Mouse (Mus musculus) limb, embryonic 11.5 days (tissue): ENCODE measurements at regions not wholly inside any gene's neighbourhood (a gene's known extent, or its start where the extent isn't known, plus 50 kb on each side); places are given as distances from the start of the nearest gene placed in this dataset.

Experiments used
- ATAC-seq: fragments of 200-750 bp; cut with Nextera tagmentation; 2 replicates; pipeline ENCODE4 v1.8.0; 2017; ENCODE audit warnings: low read depth; ENCODE audit not compliant: insufficient number of reproducible peaks, low FRiP score, low TSS enrichment
- DNase-seq: peaks from one replicate; pipeline ENCODE4 v3.0.0-alpha.2; 2015; ENCODE audit warnings: low spot score
- H3K27ac ChIP-seq: fragments of 300-500 bp; sonication (generic); replicated peaks from 2 replicates; pipeline ENCODE4 v1.5.1; 2014; ENCODE audit warnings: low read depth, mild to moderate bottlenecking, low read length
- H3K27me3 ChIP-seq: fragments of 300-500 bp; sonication (generic); 2 replicates; pipeline ENCODE4 v1.6.1; 2014; ENCODE audit warnings: mild to moderate bottlenecking, low read length, mixed read lengths; ENCODE audit not compliant: control insufficient read depth, insufficient read depth
- H3K36me3 ChIP-seq: fragments of 300-500 bp; sonication (generic); 2 replicates; pipeline ENCODE4 v1.6.1; 2014; ENCODE audit warnings: mild to moderate bottlenecking, low read length, moderate library complexity, mixed read lengths; ENCODE audit not compliant: control insufficient read depth, insufficient read depth
- H3K4me1 ChIP-seq: fragments of 300-500 bp; sonication (generic); 2 replicates; pipeline ENCODE4 v1.6.1; 2014; ENCODE audit warnings: low read length, mixed read lengths; ENCODE audit not compliant: control insufficient read depth, insufficient read depth
- H3K4me2 ChIP-seq: fragments of 300-500 bp; sonication (generic); 2 replicates; pipeline ENCODE4 v1.6.1; 2014; ENCODE audit warnings: low read depth, mild to moderate bottlenecking, moderate library complexity; ENCODE audit not compliant: severe bottlenecking
- H3K4me3 ChIP-seq: fragments of 300-500 bp; sonication (generic); 2 replicates; pipeline ENCODE4 v1.5.1; 2014; ENCODE audit warnings: low read depth, low read length
- H3K9ac ChIP-seq: fragments of 300-500 bp; sonication (generic); 2 replicates; pipeline ENCODE4 v1.6.1; 2014; ENCODE audit warnings: mild to moderate bottlenecking, low read length
- H3K9me3 ChIP-seq: fragments of 300-500 bp; sonication (generic); 2 replicates; pipeline ENCODE4 v1.6.1; 2016; ENCODE audit warnings: low read length; ENCODE audit not compliant: control insufficient read depth
- WGBS: fragments of 180-500 bp; shearing (Covaris S2); extraction: QIAGEN DNeasy Blood & Tissue Kit; methylation state at CpG from one replicate; pipeline ENCODE4 v1.1.7; 2014; 5-methylcytosine and 5-hydroxymethylcytosine counted together

DNA sequence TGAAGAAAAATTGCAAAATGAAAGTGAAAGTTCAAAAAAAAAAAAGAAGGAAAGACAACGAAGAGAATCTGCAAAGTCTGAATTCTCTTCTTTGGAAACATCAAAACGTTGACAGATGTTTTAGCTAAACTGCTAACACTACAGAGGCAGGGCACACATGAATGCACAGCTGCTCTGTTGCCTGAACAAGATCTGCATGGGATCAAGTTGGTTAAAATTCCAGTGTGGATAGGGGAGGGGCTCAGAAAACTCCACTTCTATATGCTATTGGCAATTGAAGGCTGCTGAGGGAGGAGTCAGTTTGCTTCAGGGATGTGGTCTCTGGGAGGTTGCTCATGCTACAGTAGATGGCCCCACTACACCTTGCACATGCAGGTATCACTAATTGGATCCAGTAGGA is 97.2 kb downstream of the Kcne4 start:
- Histone ChIP-seq H3K4me2 (no peak overlapping the region), H3K27ac (no peak overlapping the region), H3K27me3 (no peaks in the 10 kb centered on the region), H3K4me3 (no peak overlapping the region), H3K4me1 (no peaks in the 10 kb centered on the region), H3K9ac (no peak overlapping the region), H3K9me3 (no peaks in the 10 kb centered on the region), H3K36me3 (no peaks in the 10 kb centered on the region)
- 48% methylated on average over 2 of the region's 2 CpGs for WGBS
- DNase-seq (no peak), ATAC-seq (no peak)

DNA sequence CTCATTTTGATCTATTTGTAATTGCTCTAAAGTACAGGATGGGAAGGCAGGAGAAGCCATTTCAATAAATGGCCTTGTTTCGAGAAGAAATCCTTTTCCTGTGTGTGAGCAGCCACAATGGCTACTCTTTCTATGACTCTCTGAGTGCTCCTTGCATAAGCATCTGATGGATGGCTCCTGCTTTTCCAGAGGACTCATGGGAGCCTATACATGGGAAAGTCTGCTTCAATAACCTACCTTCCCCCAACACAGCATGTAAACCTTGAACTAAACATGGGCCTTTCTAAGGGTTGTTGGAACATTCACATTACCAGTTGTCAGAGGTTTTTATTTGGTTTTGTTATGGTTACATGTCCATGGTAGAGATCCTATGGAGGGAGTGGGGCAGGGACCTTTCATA is 103.3 kb downstream of the Kcne4 start:
- Histone ChIP-seq H3K9me3 (no peaks in the 10 kb centered on the region), H3K9ac (no peak overlapping the region), H3K36me3 (no peaks in the 10 kb centered on the region), H3K27ac (no peak overlapping the region), H3K4me2 (no peak overlapping the region), H3K27me3 (no peaks in the 10 kb centered on the region), H3K4me3 (no peak overlapping the region), H3K4me1 (no peaks in the 10 kb centered on the region)
- WGBS, result 29% methylated on average over 1 of the region's 1 CpGs
- peak; percentile 39; the same call in 1 of the 2 replicates for ATAC-seq
- DNase-seq, result no peak

DNA sequence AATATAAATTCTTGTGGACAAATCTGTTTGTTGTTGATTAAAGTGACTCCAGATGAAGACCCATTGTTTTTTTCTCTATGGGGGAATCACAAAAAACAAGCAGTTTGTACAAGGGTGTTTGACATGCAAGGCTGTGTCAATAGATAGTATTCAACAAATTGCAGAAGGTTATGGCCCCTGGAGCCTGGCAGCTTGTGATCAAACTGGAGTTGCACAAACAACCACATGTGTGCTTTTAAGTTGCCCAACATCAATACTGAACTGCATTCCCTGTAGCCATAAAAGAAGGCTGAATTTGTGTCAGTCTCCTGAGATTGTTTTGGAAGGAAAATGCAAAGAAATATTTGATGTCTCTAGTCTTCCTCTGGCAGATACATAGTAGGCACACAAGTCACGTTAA is 113.4 kb downstream of the Kcne4 start:
- Histone ChIP-seq H3K9ac (no peak overlapping the region), H3K4me1 (no peaks in the 10 kb centered on the region), H3K4me2 (no peak overlapping the region), H3K27me3 (no peaks in the 10 kb centered on the region), H3K9me3 (no peaks in the 10 kb centered on the region), H3K4me3 (no peak overlapping the region), H3K36me3 (no peaks in the 10 kb centered on the region), H3K27ac (no peak overlapping the region)
- 88% methylated on average over 1 of the region's 1 CpGs for WGBS
- ATAC-seq, result no peak
- DNase-seq, result no peak

DNA sequence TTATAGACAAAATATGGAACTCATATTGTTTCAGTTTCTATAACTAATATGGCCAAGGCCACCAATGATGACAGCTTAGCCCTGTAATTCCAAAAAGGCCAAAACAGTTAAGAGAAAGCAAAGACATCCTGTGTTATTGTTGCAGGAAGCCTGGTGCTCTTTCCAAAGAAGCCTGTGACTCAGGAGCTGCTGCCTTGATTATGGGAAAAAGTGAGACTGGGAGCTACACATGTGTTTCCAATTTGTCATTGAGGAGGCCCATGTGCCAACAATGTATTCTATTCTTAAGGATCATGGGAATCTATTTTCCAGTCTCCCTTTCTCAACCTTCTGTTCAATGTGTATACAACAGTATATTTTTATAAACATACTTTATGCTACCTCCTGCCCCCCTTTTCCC is 123.3 kb downstream of the Kcne4 start:
- no peak overlapping the region for H3K27ac ChIP-seq
- DNase-seq (no peak), ATAC-seq (no peak; the same call in 1 of the 2 replicates)
- H3K36me3 ChIP-seq, result no peaks in the 10 kb centered on the region
- no peak overlapping the region for H3K9ac ChIP-seq
- no peaks in the 10 kb centered on the region for H3K9me3 ChIP-seq
- H3K4me3 ChIP-seq, result no peak overlapping the region
- no peaks in the 10 kb centered on the region for H3K4me1 ChIP-seq
- H3K27me3 ChIP-seq, result no peaks in the 10 kb centered on the region
- H3K4me2 ChIP-seq, result no peak overlapping the region

DNA sequence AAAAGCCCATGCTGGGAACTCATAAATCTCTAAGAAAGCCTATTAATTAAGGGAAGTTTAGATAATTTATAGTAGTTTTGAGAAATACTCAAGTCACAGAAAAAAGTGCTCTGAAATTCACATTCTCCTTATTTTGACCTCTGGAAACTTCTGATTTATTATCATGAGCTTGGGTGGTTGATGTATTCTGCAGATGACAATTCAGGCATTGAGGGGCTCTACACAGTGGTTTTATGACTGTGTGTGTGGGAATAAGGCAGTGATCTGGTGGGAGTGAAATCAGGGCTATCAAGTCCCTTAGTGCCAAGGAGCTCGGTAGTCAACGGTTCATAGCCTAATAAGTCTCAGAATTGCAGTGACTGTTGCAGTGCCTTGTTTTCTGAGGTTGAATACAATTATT is 129.0 kb downstream of the Kcne4 start:
- Histone ChIP-seq H3K27me3 (no peaks in the 10 kb centered on the region), H3K9me3 (no peaks in the 10 kb centered on the region), H3K27ac (no peak overlapping the region), H3K4me2 (no peak overlapping the region), H3K9ac (no peak overlapping the region), H3K4me1 (no peaks in the 10 kb centered on the region), H3K36me3 (no peaks in the 10 kb centered on the region), H3K4me3 (no peak overlapping the region)
- WGBS, result 15% methylated on average over 2 of the region's 2 CpGs
- ATAC-seq (no peak), DNase-seq (no peak)

DNA sequence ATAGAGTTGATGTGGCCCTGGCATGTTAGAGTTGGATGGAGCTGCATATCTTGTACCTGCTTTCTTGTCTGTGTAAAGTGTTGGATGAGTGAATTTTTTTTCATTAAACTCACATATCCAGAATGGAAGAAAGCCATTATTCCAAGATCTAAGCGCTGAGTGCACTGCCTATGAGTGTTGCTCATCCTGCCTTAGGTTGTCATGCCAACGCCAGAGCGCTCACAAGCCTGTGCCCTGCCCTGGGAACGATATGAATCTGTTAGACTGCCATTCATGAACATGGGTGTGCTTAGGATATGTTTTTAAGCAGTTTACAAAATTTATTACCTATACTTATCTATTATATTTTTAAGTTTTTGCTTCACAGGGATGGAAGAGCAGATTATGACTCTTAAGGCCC is 163.5 kb downstream of the Kcne4 start:
- Histone ChIP-seq H3K4me2 (no peak overlapping the region), H3K4me3 (no peak overlapping the region), H3K9ac (no peak overlapping the region), H3K27me3 (no peaks in the 10 kb centered on the region), H3K9me3 (no peaks in the 10 kb centered on the region), H3K36me3 (no peaks in the 10 kb centered on the region), H3K4me1 (no peaks in the 10 kb centered on the region), H3K27ac (no peak overlapping the region)
- DNase-seq (no peak), ATAC-seq (no peak)
- 87% methylated on average over 4 of the region's 4 CpGs for WGBS
